Mouse (Mus musculus) thymus, postnatal 10 days (tissue): ENCODE measurements around the gene Gm21972.

Experiments used
- DNase-seq, 2 experiments: peaks; one replicate each; pipeline ENCODE4 v3.0.0; 2021; ENCODE audit warnings: low spot score in 2 of 2

Gene Gm21972

DNA sequence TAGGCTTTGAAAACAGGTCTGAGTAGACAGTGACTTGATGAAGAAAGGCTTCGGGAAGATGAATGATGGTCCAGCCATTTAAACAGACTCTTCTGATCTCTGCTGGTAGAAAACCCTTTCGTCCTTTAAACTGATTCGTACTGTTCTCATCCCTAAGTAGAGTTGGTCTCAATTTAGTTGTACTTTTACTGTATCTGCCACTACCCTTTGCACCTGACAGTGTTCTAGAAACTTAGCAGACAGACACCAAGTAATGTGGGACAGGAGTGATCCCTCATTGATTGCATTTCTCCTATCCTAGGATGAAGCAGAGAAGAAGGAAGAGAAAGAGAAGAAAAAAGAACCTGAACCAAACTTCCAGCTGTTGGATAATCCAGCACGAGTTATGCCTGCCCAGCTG, at the start of gene Gm21972:
Gm21972 (plus strand) TSS at position 301 of the 400 bp plus-strand sequence.
- DNase-seq, result no peak

DNA sequence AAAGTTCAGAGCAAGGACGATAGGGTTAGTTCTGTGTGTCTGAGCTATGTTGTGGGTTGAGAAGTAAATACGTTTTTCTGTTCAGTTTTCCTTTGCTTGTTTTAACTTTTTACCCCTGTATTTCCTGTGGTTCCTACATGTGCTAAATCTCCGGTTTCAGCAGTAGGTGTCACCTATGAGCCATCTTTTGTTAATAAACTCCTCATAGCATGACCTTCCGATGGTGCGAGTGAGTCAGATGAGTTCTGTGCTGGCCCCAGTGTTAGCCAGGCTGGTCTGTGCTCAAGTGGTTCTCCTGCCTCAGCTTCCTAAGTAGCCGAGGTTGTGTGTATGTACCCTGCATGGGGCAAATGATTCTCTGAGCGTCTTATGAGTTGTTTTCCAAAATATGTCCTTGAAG, 39.0 kb upstream of the Gm21972 start:
- DNase-seq, result no peak

DNA sequence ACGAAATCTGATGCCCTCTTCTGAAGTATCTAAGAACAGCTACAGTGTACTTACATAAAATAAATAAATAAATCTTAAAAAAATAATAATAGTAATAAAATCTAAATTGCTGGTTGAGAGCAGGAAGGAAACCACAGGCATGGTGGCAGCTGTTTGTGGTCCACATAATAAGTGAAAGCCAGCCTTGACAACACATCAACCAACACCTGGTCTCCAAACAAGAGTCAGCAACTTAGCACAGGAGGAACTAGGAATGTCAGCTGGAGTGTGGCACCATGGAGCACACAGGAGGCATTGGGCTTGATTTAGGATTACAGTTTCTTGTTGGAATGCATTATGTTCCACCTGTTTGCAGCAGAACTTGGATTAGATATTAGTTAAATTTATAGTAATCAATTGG, 28.4 kb upstream of the Gm21972 start:
- no peak for DNase-seq

DNA sequence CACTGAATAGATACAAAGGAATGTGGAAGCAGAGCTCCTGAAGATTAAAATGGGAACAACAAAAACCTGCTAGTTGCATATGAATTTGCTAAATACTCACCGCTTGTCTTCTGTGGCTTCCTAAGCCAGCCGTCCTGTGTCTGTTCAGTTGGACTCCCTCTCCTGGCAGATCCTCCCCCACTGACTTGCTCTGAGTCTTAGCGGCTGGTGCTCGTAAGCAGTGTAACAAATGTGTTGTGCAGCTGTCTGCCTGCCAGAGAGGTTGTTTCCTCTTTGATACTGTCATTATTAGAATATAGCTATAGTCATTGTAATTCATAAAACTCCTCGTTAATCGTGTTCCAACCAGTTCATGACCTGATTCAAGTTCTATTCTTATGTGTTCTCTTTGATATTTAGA, 21.7 kb upstream of the Gm21972 start, which contains the start of gene Htr2b:
Htr2b (minus strand) TSS at position 192 of the 400 bp plus-strand sequence.
- DNase-seq, result no peak

DNA sequence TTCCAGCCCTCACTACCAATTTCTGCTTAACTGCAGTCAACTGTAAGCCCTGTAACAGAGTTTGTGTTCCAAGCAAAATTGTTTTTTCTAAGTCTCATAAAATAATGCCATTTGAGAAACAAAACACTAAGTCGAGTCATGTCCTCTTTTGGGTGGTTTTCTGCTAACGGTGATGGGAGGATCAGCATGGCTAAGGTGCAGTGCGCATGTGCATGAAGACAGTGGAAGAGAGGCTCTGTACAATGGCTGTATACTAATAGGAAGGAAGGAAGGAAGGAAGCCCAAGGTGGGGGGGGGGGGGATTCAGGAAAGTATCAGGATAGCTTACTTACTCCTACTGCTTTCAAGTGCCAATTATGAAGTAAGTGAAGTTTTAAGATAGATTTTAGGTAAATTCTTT, 19.3 kb upstream of the Gm21972 start:
- no peak for DNase-seq

DNA sequence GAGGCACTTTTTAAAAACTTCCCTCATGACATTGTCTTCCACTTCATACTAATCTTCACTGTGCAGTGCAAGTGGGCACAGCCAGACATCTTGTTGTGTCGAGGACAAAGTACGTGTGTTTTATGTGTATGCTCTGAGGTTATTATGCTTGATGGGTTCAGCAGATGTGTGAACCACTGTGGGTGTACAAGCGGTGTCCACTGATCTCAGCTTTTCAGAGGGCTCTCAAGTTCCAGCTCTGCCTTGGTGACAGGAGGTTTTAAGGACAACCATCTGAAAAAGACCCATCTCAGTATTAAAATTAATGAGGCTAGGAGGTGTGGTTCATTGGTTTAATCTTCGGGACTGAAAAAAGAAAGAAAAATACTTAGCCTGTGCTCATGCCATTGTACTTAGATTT, 13.9 kb upstream of the Gm21972 start:
- no peak for DNase-seq

DNA sequence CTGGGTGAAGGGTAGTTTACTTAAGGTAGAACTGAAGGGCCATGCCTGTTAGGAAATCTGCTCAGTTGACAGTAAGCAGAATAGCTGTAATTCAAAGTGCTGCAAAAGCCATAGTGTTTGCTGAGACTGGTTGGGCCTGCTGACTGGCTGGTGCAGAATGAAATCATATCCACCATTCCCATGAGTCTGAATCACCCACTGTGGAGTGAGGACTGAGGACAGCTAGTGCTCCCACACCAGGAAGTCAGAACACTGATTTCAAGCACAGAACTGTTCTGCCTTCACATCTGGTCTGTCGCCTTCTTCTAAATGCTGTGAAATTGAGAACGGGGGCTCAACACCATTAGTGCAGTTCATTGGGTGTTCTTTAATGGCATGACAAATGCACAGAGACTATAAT, 7.4 kb upstream of the Gm21972 start:
- DNase-seq, result no peak

DNA sequence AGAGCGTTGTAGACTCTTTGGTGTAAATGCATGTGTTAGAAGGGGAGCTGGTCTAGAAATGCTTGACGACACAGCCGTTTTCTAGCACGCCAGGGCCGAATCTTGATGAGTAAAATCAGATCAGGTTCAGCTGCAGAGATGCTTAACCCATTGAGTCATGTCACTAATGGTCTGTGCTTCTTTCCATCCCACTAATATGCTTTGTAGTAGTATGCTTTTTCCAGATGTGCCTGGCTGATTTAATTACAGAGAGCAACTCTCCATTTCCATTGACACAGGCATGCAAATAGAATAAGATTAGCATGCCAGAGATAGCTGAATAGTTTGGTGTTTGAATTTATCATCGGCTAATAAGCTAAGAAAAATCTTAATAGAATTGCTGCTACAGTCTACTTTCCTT, 1.9 kb downstream of the Gm21972 start:
- no peak for DNase-seq

DNA sequence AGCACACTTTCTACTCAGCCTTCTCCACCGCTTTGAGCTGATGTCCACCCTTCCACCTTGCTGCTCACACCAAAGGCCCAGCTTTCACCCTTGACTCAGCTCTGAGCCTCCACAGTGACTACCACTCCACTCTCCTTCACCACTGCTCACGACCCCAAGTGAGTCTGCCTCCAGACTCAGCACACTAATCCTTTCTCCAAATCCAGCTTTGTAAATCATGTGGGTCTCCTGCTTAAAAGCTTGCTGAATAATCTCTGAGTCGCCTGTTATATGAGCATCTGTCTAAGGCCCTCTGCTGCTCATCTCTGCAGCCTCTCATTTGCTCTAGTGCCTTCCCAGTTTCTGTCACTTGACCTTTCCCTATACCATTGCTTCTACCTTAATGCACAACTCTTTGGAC, 7.6 kb downstream of the Gm21972 start:
- no peak for DNase-seq

DNA sequence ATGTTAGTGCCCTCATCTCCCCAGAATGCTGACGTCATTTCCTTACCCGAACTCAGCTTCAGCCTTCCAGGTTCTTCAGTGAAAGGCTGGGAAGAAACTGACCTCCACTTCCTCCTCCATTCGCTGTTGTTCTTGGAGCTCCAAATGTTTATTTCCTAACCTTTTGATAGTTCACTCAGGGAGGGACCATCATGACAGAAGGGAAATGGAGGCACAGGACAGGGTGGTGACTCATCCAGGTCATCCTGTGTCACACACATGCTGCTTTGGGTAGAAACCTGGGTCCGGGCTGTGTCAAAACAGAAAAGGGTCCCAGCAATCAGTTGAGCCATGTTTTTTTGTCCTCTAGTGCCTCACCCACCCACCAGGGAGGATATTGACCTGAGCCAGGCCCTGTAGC, 9.7 kb downstream of the Gm21972 start:
- DNase-seq, result no peak

DNA sequence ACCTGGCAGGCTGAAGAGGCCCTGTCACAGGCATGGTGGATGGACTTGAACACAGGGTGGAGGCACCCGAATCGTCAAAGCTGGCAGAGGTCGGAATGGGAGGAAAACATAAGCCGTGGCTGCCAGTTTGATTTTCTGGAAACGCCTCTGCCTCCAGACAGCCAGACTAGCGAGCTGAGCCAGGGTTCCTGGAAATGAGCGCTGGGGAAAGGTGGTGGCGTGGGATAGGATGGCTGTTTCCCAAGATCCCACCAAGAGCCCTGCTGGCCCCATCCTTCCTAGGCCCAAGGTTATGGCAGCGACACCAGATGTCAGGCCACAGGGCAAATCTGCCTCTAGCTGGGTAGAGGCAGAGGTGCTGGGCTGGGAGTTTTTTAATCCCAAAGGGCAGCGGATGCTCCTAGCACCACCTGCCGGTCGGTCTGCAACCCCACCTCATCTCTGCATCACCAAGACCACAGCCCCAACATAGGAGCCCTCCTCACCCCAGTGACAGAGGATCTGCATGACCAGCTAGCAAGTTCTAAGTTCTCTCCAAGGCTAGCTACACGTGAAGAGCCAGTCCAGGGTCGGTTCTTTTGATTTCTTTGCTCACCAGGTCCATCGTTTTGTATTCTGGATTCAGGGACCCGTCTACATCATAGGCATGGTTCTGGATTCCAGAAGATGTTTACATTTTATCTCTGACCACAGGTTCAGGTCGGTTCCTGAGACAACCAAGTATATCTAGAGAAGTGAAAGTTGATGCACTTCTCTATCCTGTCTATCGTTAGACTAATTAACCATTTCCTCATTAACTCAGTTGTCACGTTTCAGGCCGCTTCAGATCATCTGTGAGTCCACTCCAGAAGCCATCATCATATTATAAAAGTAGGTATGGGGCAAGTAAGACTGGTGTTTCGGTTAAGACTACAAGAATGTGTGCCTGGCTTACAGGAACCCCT, 10.8 kb downstream of the Gm21972 start:
- DNase-seq, result no peak

DNA sequence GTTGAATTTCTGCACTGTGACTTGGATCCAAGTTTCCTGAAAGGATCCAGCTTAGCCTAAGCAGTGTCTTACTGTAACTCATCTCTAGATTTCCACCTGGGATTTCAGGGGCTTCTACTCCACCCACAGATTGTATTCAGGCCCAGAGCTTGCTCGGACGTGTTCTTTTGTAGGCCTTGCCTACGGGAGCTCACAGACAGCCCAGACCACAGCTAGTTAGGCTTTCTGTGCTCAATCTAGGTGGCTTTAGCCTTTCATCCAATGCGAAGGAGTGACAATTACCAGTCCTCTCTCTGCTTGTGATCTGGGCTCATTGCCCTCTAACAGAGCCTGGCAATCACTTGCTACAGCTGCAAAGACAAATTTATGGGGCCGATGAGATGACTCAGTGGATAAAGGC, 12.9 kb downstream of the Gm21972 start:
- no peak for DNase-seq

DNA sequence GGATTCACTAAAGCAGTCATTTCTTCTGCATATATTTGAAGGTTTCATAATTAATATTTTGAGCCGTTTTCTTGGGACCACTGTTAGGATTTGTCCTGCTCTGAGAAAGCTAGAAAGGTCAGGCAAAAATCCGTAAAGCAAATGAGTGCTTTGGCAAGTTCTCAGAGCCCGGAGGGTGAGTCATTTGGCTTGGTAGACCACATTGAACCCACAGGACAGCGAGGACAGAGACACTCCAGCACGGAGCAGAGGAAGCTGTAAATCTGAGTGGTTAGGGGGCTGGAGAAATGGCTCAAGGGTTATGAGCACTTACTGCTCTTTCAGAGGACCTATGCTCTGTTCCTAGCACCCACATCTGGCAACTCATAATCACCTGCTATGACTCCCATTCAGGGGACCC, 14.1 kb downstream of the Gm21972 start:
- DNase-seq, result no peak

DNA sequence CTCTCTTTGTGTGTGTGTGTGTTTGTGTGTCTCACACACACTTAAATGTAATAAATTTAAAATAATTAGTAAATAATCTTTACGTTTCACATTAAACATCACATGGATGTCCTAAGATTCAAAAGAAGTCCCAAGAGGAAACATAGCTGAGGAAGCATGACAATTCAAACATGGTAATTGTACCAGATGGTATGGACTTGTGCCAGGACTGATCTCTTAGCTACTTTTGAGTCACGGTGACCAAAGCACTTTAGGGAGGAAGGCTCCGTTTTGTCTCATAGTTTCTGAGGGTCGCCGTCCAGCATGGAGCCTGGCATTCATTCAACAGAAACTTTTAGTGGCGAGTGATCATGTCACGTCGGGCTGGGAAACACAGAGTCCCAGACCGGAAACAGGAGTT, 14.7 kb downstream of the Gm21972 start:
- no peak for DNase-seq

DNA sequence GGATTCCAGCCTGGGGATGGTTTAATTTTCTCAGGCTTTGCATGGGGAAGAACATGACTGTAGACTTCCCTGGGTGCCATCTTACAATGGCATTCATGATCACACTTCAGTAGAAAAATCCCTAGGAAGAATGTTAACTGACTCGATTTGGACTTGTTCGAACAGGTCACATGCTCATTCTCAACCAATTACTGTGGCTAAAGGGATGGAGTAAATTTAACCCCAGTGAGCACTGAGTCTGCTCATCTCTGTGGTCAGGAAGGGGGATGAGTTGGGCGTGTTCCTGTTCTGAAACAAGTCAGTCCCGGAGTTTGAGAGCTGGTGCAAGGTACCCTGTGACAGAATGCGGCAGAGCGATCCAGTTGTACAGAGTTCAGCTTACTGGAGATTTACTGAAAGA, 17.5 kb downstream of the Gm21972 start:
- no peak for DNase-seq

DNA sequence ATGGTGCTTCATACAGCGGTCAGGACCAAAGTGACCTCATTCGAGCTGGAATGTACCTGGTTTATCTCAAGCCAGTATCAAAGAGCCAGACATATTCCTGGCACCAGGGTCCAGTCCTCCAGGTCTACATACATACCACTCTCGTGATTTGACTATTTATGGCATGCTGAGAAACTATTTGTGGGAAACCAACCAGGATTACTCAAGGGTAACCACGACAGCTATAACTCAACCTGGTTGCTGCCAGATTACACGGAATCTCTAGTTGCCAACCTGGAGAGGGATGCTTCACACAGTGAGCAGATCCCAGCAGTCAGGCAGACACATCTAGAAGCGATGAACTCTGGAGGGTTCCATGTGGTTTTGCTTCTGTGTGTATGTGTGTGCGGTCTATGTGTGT, 17.9 kb downstream of the Gm21972 start:
- DNase-seq, result no peak

DNA sequence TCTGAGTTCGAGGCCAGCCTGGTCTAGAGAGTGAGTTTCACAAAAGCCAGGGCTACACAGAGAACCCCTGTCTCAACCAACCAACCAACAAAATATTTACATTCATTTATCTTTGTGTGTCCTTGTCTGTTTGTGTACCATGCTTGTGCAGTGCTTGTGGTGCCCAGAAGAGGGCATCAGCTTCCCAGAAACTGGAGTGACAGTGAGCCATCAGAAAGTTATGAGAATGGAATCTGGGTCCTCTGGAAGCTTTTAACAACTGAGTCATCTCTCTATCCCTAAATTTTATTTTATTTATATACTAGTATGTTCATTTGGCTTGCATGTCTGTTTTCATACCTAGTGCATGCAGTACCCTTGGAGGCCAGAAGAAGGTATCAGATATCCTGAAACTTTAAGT, 19.2 kb downstream of the Gm21972 start:
- DNase-seq, result no peak

DNA sequence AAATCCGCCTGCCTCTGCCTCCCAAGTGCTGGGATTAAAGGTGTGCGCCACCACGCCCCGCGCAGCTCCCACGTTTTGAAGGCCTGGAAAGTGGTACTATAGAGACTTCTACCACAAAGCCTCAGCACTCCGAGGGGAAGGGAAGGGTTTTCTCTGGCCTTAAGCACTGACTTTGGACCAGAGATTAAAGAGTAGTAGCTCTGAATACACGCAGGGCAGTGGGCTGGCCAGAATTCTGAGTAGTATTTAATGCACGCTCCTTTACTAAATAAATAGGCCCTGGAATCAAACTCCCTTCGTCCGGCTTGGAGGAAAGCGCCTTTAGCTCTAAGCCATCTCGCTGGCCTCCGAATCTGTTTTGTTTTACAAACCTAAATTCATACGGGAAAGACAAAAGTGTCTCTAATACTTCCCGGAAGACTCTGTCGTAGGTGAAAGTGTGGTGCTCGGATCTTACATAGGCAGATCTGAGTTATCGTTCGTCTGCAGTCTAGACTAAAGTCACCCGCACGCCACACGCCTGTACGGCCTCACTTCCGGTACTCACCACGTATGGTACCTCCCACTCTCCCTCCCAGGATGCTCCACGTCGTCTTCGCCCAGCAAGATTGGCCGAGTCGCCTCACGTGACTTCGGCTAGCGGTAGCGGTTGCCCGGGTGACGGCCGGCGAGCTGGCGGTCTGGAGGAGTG, 20.8 kb downstream of the Gm21972 start, which contains the start of gene Armc9:
Armc9 (plus strand) TSS at position 648 of the 691 bp plus-strand sequence.
- DNase-seq, result peak; percentile 92 to 93

DNA sequence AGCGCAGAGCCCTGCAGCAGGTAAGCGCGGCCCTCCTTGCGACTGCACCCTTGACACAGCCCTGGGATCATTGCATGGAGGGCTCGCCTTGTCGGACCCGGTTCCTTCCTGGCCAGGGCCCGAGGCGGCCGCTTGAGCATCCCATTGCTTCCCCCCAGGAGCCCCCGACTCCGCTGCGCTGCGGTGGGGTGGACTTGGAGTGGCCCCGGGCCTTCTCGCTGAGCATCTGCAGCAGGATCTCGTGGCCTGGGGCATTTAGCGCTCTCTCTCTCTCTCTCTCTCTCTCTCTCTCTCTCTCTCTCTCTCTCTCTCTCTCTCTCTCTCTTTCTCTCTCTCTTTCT, 21.4 kb downstream of the Gm21972 start:
- no peak for DNase-seq

DNA sequence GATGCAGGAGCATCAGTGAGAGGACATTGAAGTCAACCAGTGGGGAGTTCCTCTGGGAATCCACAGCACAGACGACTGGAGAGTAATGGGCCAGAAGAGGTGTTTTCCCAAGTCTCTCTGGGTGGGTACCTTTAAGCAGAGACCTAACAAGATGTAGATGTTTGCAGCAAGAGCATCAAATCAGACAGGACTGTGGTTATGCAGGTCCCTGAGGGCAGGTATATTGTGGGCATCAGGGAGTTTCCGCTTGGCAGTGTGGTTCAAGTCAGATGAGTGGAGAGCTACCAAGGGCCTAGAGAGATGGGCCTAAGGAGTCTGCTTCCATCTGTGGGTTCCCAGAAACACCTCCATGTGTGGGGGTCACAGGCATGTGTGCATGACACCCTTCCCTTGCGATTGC, 22.6 kb downstream of the Gm21972 start:
- DNase-seq, result no peak

DNA sequence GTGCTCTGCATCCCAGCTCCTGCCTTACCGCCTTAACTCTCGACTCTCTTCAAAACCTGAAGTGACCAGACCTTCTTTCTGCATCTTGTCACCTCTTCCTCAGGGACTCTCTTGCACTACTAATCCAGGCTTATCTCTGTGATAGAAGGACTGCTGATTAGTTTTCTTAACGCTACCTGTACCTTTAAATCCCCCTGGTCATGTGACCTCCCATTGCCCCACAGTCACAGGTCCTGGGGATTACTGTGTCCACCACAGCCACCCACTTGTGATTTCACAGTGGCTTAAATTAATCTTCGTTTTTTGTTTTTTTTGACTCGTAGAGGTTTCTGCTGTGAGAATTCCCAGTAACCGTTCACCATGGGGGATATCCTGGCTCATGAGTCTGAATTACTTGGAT, 23.2 kb downstream of the Gm21972 start:
- no peak for DNase-seq

DNA sequence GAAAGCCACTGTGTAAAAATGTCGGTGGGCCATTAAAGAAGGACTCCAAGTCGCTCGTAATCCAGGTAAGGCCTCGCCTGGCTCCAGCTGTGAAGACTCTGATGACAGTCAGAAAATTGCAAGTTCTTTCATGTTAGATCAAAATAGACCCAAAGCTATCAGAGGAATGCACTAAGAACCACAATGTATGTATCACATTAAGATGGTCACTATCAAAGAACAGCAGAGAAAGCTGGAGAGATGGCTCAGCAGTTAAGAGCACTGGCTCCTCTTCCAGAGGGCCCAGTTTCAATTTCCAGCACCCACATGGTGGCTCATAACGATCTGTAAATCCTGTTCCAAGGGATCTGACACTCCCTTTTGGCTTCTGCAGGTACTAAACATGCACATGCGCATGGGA, 26.6 kb downstream of the Gm21972 start:
- no peak for DNase-seq

DNA sequence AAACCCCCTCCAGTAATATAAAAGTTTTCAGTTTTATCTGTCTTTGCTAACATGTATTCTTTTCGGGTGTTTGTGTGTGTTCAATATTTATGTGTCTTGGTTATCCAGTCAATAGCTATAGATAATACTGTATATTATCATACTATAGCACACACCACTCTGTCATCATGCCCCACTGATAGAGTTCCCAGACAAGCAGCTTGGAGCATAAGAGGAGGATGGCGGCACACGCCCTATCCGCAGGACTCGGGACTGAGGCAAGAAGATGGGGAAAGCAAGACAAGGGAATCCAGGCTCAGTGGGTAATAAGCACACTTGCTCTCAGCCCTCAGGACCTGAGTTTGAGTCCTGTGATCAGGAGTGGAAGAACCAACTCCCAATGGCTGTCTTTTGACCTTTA, 27.0 kb downstream of the Gm21972 start:
- no peak for DNase-seq
